ENCODE assay signal across 23 mouse cellular contexts in genomic region chr11:97671177-97671527, GRCm38 (mm10). TPM values are rescaled to one million over a fixed set of nuclear protein-coding genes. Genes with fewer than 3 reads are reported as not detected.
DNase-seq lines count a peak whose midpoint lies in the region; ATAC-seq lines count a peak whose summit lies in the region.
"Had no signal": no experiment of that assay in that cellular context is flagged by ENCODE, and none has a peak within 500 bp of the region (broad histone marks: within the 10 kb centered on the region; RNA-seq: fewer than 3 reads in every experiment).

No protein-coding gene starts in this region.

- no peaks in the 10 kb centered on the region for H3K27me3 ChIP-seq in heart, embryonic 12.5 days (replicated peaks)
- no peaks in the 10 kb centered on the region for H3K27me3 ChIP-seq in hindbrain, embryonic 13.5 days
- H3K27me3 ChIP-seq in hindbrain, embryonic 16.5 days (replicated peaks; ENCODE audit: control insufficient read depth, insufficient read depth, low read length), result no peaks in the 10 kb centered on the region
- no peaks in the 10 kb centered on the region for H3K27me3 ChIP-seq in embryonic facial prominence, embryonic 15.5 days
- no peaks in the 10 kb centered on the region for H3K27me3 ChIP-seq in kidney, embryonic 14.5 days (ENCODE audit: control insufficient read depth, insufficient read depth, low read length)
- H3K27me3 ChIP-seq: forebrain, embryonic 12.5 days; midbrain, embryonic 13.5 days had no signal

- H3K4me2 ChIP-seq in heart, embryonic 12.5 days, result no peak overlapping the region
- H3K4me2 ChIP-seq in hindbrain, embryonic 13.5 days, result no peak overlapping the region
- no peak overlapping the region for H3K4me2 ChIP-seq in hindbrain, embryonic 16.5 days (ENCODE audit: low read length)
- H3K4me2 ChIP-seq in embryonic facial prominence, embryonic 15.5 days (replicated peaks), result no peak overlapping the region
- no peak overlapping the region for H3K4me2 ChIP-seq in kidney, embryonic 14.5 days (replicated peaks; ENCODE audit: low read depth, low read length)
- H3K4me2 ChIP-seq: forebrain, embryonic 12.5 days; lung, embryonic 14.5 days; midbrain, embryonic 13.5 days had no signal

- H3K36me3 ChIP-seq in heart, embryonic 12.5 days, result peaks cover 87% of the 10 kb centered on the region
- H3K36me3 ChIP-seq in hindbrain, embryonic 13.5 days, result peaks cover 97% of the 10 kb centered on the region
- H3K36me3 ChIP-seq in hindbrain, embryonic 16.5 days (ENCODE audit: control insufficient read depth, insufficient read depth, low read length), result peaks cover 24% of the 10 kb centered on the region
- peaks cover 84% of the 10 kb centered on the region for H3K36me3 ChIP-seq in embryonic facial prominence, embryonic 15.5 days
- H3K36me3 ChIP-seq in kidney, embryonic 14.5 days (ENCODE audit: control insufficient read depth, insufficient read depth, low read length), result peaks cover 94% of the 10 kb centered on the region

- H3K9ac ChIP-seq in heart, embryonic 12.5 days, result 0 out of 2 replicates have a peak overlapping the region, but pooled peaks have one; percentile 66
- H3K9ac ChIP-seq in hindbrain, embryonic 13.5 days, result peak overlapping the region; percentile 8; the same call in 1 of the 2 replicates
- no peak overlapping the region for H3K9ac ChIP-seq in hindbrain, embryonic 16.5 days (ENCODE audit: low read depth, low read length)
- no peak overlapping the region for H3K9ac ChIP-seq in embryonic facial prominence, embryonic 15.5 days
- no peak overlapping the region for H3K9ac ChIP-seq in kidney, embryonic 14.5 days (ENCODE audit: low read depth, low read length)
- H3K9ac ChIP-seq: forebrain, embryonic 12.5 days; liver, embryonic 14.5 days; lung, embryonic 14.5 days; midbrain, embryonic 13.5 days had no signal

- DNase-seq in heart, adult 9 months (ENCODE audit: low spot score in 2 of 2), result no peak
- DNase-seq in R1 (ENCODE audit: low read depth, low spot score), result peak; percentile 95
- DNase-seq: adrenal gland, postnatal 25 days; cerebellum, adult 8-10 months; gastrocnemius, postnatal 10 days; heart, adult 2 months; kidney, adult 18-20 months; layer of hippocampus, adult 9-11 months; lung, embryonic 14.5 days had no signal

- no peak for ATAC-seq in heart, embryonic 12.5 days (ENCODE audit: insufficient number of reproducible peaks, low FRiP score)
- no peak for ATAC-seq in hindbrain, embryonic 13.5 days (ENCODE audit: low FRiP score)
- no peak for ATAC-seq in hindbrain, embryonic 16.5 days
- no peak for ATAC-seq in embryonic facial prominence, embryonic 15.5 days (ENCODE audit: insufficient number of reproducible peaks, low FRiP score, low TSS enrichment, low read depth)
- ATAC-seq in kidney, embryonic 14.5 days (ENCODE audit: low FRiP score, low TSS enrichment), result no peak
- ATAC-seq: CD4-positive, CD25-positive, alpha-beta regulatory T cell, adult 4 months; hindbrain, postnatal 0 days; midbrain, embryonic 13.5 days had no signal

- 53% methylated on average over 2 of the region's 2 CpGs for WGBS in heart, embryonic 12.5 days
- WGBS in hindbrain, embryonic 13.5 days, result 45% methylated on average over 2 of the region's 2 CpGs
- 48% methylated on average over 2 of the region's 2 CpGs for WGBS in hindbrain, embryonic 16.5 days
- 24% methylated on average over 2 of the region's 2 CpGs for WGBS in embryonic facial prominence, embryonic 15.5 days
- WGBS in kidney, embryonic 14.5 days, result 64% methylated on average over 2 of the region's 2 CpGs

- H3K4me1 ChIP-seq in heart, embryonic 12.5 days (replicated peaks), result peaks cover 40% of the 10 kb centered on the region
- H3K4me1 ChIP-seq in hindbrain, embryonic 13.5 days (replicated peaks), result peaks cover 24% of the 10 kb centered on the region
- H3K4me1 ChIP-seq in hindbrain, embryonic 16.5 days (ENCODE audit: control insufficient read depth, insufficient read depth, low read depth, low read length), result peaks cover 11% of the 10 kb centered on the region
- peaks cover 33% of the 10 kb centered on the region for H3K4me1 ChIP-seq in embryonic facial prominence, embryonic 15.5 days
- H3K4me1 ChIP-seq in kidney, embryonic 14.5 days (ENCODE audit: control insufficient read depth, insufficient read depth, low read length), result peaks cover 27% of the 10 kb centered on the region

- no peaks in the 10 kb centered on the region for H3K9me3 ChIP-seq in heart, embryonic 12.5 days (replicated peaks)
- H3K9me3 ChIP-seq in hindbrain, embryonic 13.5 days, result no peaks in the 10 kb centered on the region
- no peaks in the 10 kb centered on the region for H3K9me3 ChIP-seq in hindbrain, embryonic 16.5 days (ENCODE audit: control insufficient read depth, low read length)
- no peaks in the 10 kb centered on the region for H3K9me3 ChIP-seq in embryonic facial prominence, embryonic 15.5 days (replicated peaks)
- H3K9me3 ChIP-seq in kidney, embryonic 14.5 days (ENCODE audit: control insufficient read depth, low read length), result no peaks in the 10 kb centered on the region
- H3K9me3 ChIP-seq: forebrain, embryonic 12.5 days; midbrain, embryonic 13.5 days had no signal

- H3K27ac ChIP-seq in heart, embryonic 12.5 days (ENCODE audit: poor library complexity, severe bottlenecking), result no peak overlapping the region
- no peak overlapping the region for H3K27ac ChIP-seq in hindbrain, embryonic 13.5 days
- H3K27ac ChIP-seq in hindbrain, embryonic 16.5 days (ENCODE audit: low read depth, low read length), result no peak overlapping the region
- peak overlapping the region; percentile 17; the same call in 1 of the 2 replicates for H3K27ac ChIP-seq in embryonic facial prominence, embryonic 15.5 days (replicated peaks)
- H3K27ac ChIP-seq in kidney, embryonic 14.5 days (ENCODE audit: low read depth, low read length), result no peak overlapping the region
- H3K27ac ChIP-seq: forebrain, embryonic 12.5 days; heart, adult 2 months; hindbrain, postnatal 0 days; kidney, postnatal 0 days; liver, embryonic 14.5 days; midbrain, embryonic 13.5 days; stomach, postnatal 0 days had no signal

- H3K4me3 ChIP-seq in heart, embryonic 12.5 days, result no peak overlapping the region
- H3K4me3 ChIP-seq in hindbrain, embryonic 13.5 days, result no peak overlapping the region
- H3K4me3 ChIP-seq in hindbrain, embryonic 16.5 days (ENCODE audit: low read length), result no peak overlapping the region
- H3K4me3 ChIP-seq in embryonic facial prominence, embryonic 15.5 days (replicated peaks), result no peak overlapping the region
- H3K4me3 ChIP-seq in kidney, embryonic 14.5 days (ENCODE audit: low read length), result no peak overlapping the region
- H3K4me3 ChIP-seq: erythroblast, embryonic 14.5 days; forebrain, embryonic 12.5 days; heart, adult 2 months; megakaryocyte, embryonic 14.5 days; midbrain, embryonic 13.5 days had no signal

RNA-seq across cellular contexts. Expression of gene Mllt6, which starts 7.9 kb away (rescaled TPM):
- polyA plus RNA-seq in heart, embryonic 12.5 days (2016; fragmentation: Nextera tagmentation; extraction: Ambion mirVana), result 1.8 and 2.2 TPM in 2 replicates
- polyA plus RNA-seq in hindbrain, embryonic 13.5 days (2015; fragmentation: Nextera tagmentation; extraction: Ambion mirVana), result 3.4 and 4.1 TPM in 2 replicates
- polyA plus RNA-seq in hindbrain, embryonic 16.5 days (2015; fragmentation: Nextera tagmentation; extraction: Ambion mirVana), result 3.1 and 3.3 TPM in 2 replicates
- 2.6 and 3.2 TPM in 2 replicates for polyA plus RNA-seq in embryonic facial prominence, embryonic 15.5 days (2015; fragmentation: Nextera tagmentation; extraction: Ambion mirVana)
- polyA plus RNA-seq in kidney, embryonic 14.5 days (2014; fragmentation: Nextera tagmentation; extraction: Ambion mirVana), result 5.7 and 10.0 TPM in 2 replicates

RNA-seq across cellular contexts. Expression of gene Cisd3, which starts 14.5 kb away (rescaled TPM):
- 40.5 and 44.8 TPM in 2 replicates for polyA plus RNA-seq in heart, embryonic 12.5 days (2016; fragmentation: Nextera tagmentation; extraction: Ambion mirVana)
- polyA plus RNA-seq in hindbrain, embryonic 13.5 days (2015; fragmentation: Nextera tagmentation; extraction: Ambion mirVana), result 23.8 and 25.6 TPM in 2 replicates
- polyA plus RNA-seq in hindbrain, embryonic 16.5 days (2015; fragmentation: Nextera tagmentation; extraction: Ambion mirVana), result 37.2 and 42.4 TPM in 2 replicates
- 30.7 and 32.7 TPM in 2 replicates for polyA plus RNA-seq in embryonic facial prominence, embryonic 15.5 days (2015; fragmentation: Nextera tagmentation; extraction: Ambion mirVana)
- 30.5 and 34.2 TPM in 2 replicates for polyA plus RNA-seq in kidney, embryonic 14.5 days (2014; fragmentation: Nextera tagmentation; extraction: Ambion mirVana)
- polyA plus RNA-seq: erythroblast, embryonic 14.5 days had no signal

RNA-seq across cellular contexts. Expression of gene Pcgf2, which starts 29.1 kb away (rescaled TPM):
- polyA plus RNA-seq in heart, embryonic 12.5 days (2016; fragmentation: Nextera tagmentation; extraction: Ambion mirVana), result 11.0 and 12.3 TPM in 2 replicates
- 26.2 and 26.3 TPM in 2 replicates for polyA plus RNA-seq in hindbrain, embryonic 13.5 days (2015; fragmentation: Nextera tagmentation; extraction: Ambion mirVana)
- polyA plus RNA-seq in hindbrain, embryonic 16.5 days (2015; fragmentation: Nextera tagmentation; extraction: Ambion mirVana), result 15.4 and 19.2 TPM in 2 replicates
- polyA plus RNA-seq in embryonic facial prominence, embryonic 15.5 days (2015; fragmentation: Nextera tagmentation; extraction: Ambion mirVana), result 12.0 and 12.6 TPM in 2 replicates
- 19.3 and 23.1 TPM in 2 replicates for polyA plus RNA-seq in kidney, embryonic 14.5 days (2014; fragmentation: Nextera tagmentation; extraction: Ambion mirVana)

RNA-seq across cellular contexts. Expression of gene Psmb3, which starts 32.0 kb away (rescaled TPM):
- 342 and 374 TPM in 2 replicates for polyA plus RNA-seq in heart, embryonic 12.5 days (2016; fragmentation: Nextera tagmentation; extraction: Ambion mirVana)
- 476 and 483 TPM in 2 replicates for polyA plus RNA-seq in hindbrain, embryonic 13.5 days (2015; fragmentation: Nextera tagmentation; extraction: Ambion mirVana)
- polyA plus RNA-seq in hindbrain, embryonic 16.5 days (2015; fragmentation: Nextera tagmentation; extraction: Ambion mirVana), result 422 and 438 TPM in 2 replicates
- 440 and 475 TPM in 2 replicates for polyA plus RNA-seq in embryonic facial prominence, embryonic 15.5 days (2015; fragmentation: Nextera tagmentation; extraction: Ambion mirVana)
- polyA plus RNA-seq in kidney, embryonic 14.5 days (2014; fragmentation: Nextera tagmentation; extraction: Ambion mirVana), result 525 and 539 TPM in 2 replicates

RNA-seq across cellular contexts. Expression of gene Epop, which starts 41.6 kb away (rescaled TPM):
- polyA plus RNA-seq in heart, embryonic 12.5 days (2016; fragmentation: Nextera tagmentation; extraction: Ambion mirVana), result 2.0 and 2.5 TPM in 2 replicates
- 2.3 and 3.0 TPM in 2 replicates for polyA plus RNA-seq in hindbrain, embryonic 13.5 days (2015; fragmentation: Nextera tagmentation; extraction: Ambion mirVana)
- polyA plus RNA-seq in hindbrain, embryonic 16.5 days (2015; fragmentation: Nextera tagmentation; extraction: Ambion mirVana), result 1.2 and 1.4 TPM in 2 replicates
- polyA plus RNA-seq in embryonic facial prominence, embryonic 15.5 days (2015; fragmentation: Nextera tagmentation; extraction: Ambion mirVana), result 3.7 and 4.3 TPM in 2 replicates
- polyA plus RNA-seq in kidney, embryonic 14.5 days (2014; fragmentation: Nextera tagmentation; extraction: Ambion mirVana), result 6.3 and 6.9 TPM in 2 replicates

Comparison
In these comparisons a context has a peak if more than half of its experiments do, and no peak if none do; other contexts are left out.
1. H3K9ac ChIP-seq: peak in heart, embryonic 12.5 days (single experiment) and hindbrain, embryonic 13.5 days (single experiment); none in hindbrain, embryonic 16.5 days (single experiment), embryonic facial prominence, embryonic 15.5 days (single experiment) and kidney, embryonic 14.5 days (single experiment).